Mouse (Mus musculus) megakaryocyte-erythroid progenitor cell, adult 5-6 weeks (primary cell): ENCODE measurements around the gene Atrnl1. TPM values are rescaled to one million over a fixed set of nuclear protein-coding genes. Genes with fewer than 3 reads are reported as not detected.
"Not testable (repeated sequence)": the region's sequence is repeated elsewhere in the genome, so short reads cannot be mapped to it uniquely, and the experiment has no call there.

ENCODE experiments used
- ATAC-seq: replicated peaks from 2 replicates; pipeline ENCODE4 v1.8.0; 2016; ENCODE audit warnings: mild to moderate bottlenecking, inconsistent platforms; ENCODE audit not compliant: severe bottlenecking, poor library complexity, low FRiP score, low TSS enrichment
- total RNA-seq, 2 experiments: library from RNA; stranded (forward) in 1 of 2; stranded (reverse) in 1 of 2; fragments of 200-1000, 215-1000 nt in 1 of 2; fragments of >200 nt in 1 of 2; fragmentation: Nextera tagmentation in 1 of 2; gene quantifications; 2 replicates each; pipeline ENCODE4 v1.2.3; 2014 to 2017

The Atrnl1 gene
- total RNA-seq, 2 experiments from 2014 or later: 1.4 to 1.7 TPM

- no peak for ATAC-seq
These were observed 175.9 kb downstream of the Atrnl1 start for GRCm38 (mm10) chr19:57786699-57787098.

GRCm38 (mm10) chr19:57802207-57802606, 191.4 kb downstream of the Atrnl1 start:
- no peak for ATAC-seq

GRCm38 (mm10) chr19:57802771-57803482, 192.1 kb downstream of the Atrnl1 start:
- no peak for ATAC-seq

GRCm38 (mm10) chr19:57803483-57803820, 192.6 kb downstream of the Atrnl1 start:
- ATAC-seq: no peak

GRCm38 (mm10) chr19:57808363-57808762, 197.5 kb downstream of the Atrnl1 start:
- ATAC-seq: no peak

- ATAC-seq: no peak
These were observed 203.5 kb downstream of the Atrnl1 start for GRCm38 (mm10) chr19:57814291-57814690.

GRCm38 (mm10) chr19:57816221-57816996, 205.6 kb downstream of the Atrnl1 start:
- 0 out of 2 replicates have a peak, but pooled peaks have one; percentile 47 for ATAC-seq

GRCm38 (mm10) chr19:57817736-57818135, 206.9 kb downstream of the Atrnl1 start:
- no peak for ATAC-seq

GRCm38 (mm10) chr19:57823446-57823845, 212.6 kb downstream of the Atrnl1 start:
- no peak for ATAC-seq

- ATAC-seq: no peak
These were observed 214.7 kb downstream of the Atrnl1 start for GRCm38 (mm10) chr19:57825271-57826207.

GRCm38 (mm10) chr19:57833083-57833482, 222.2 kb downstream of the Atrnl1 start:
- no peak for ATAC-seq

GRCm38 (mm10) chr19:57837882-57838281, 227.0 kb downstream of the Atrnl1 start:
- ATAC-seq: no peak

GRCm38 (mm10) chr19:57838546-57838945, 227.7 kb downstream of the Atrnl1 start:
- ATAC-seq: no peak

GRCm38 (mm10) chr19:57849915-57850314, 239.1 kb downstream of the Atrnl1 start:
- no peak for ATAC-seq

- no peak for ATAC-seq
These were observed 257.5 kb downstream of the Atrnl1 start for GRCm38 (mm10) chr19:57868350-57868749.

- ATAC-seq: no peak
These were observed 260.0 kb downstream of the Atrnl1 start for GRCm38 (mm10) chr19:57870871-57871270.

- no peak for ATAC-seq
These were observed 265.2 kb downstream of the Atrnl1 start for GRCm38 (mm10) chr19:57876057-57876456.

- no peak for ATAC-seq
These were observed 266.5 kb downstream of the Atrnl1 start for GRCm38 (mm10) chr19:57877343-57877742.

GRCm38 (mm10) chr19:57878583-57878982, 267.7 kb downstream of the Atrnl1 start:
- ATAC-seq: no peak

- not testable (repeated sequence) for ATAC-seq
These were observed 269.0 kb downstream of the Atrnl1 start for GRCm38 (mm10) chr19:57879841-57880240.
